Mouse (Mus musculus) forebrain, postnatal 0 days (tissue): Measurements from ENCODE around the gene Pip5k1b. TPM values are rescaled to one million over a fixed set of nuclear protein-coding genes. Genes with fewer than 3 reads are reported as not detected.
"Not testable (repeated sequence)": the region's sequence is repeated elsewhere in the genome, so short reads cannot be mapped to it uniquely, and the experiment has no call there.

Experiments used
- ATAC-seq: fragments of 200-750 bp; cut with Nextera tagmentation; 2 replicates; pipeline ENCODE4 v1.8.0; 2017; ENCODE audit warnings: mild to moderate bottlenecking, moderate library complexity
- DNase-seq: peaks from one replicate; pipeline ENCODE4 v3.0.0-alpha.2; 2015
- H3K27ac ChIP-seq: fragments of 300-500 bp; sonication (generic); 2 replicates; pipeline ENCODE4 v1.5.1; 2014; ENCODE audit warnings: low read depth, mild to moderate bottlenecking, antibody characterized with exemption, low read length, moderate library complexity, mixed read lengths
- H3K27me3 ChIP-seq: fragments of 300-500 bp; sonication (generic); 2 replicates; pipeline ENCODE4 v1.6.1; 2014; ENCODE audit warnings: mild to moderate bottlenecking, low read length, mixed read lengths; ENCODE audit not compliant: insufficient read depth
- H3K36me3 ChIP-seq: fragments of 300-500 bp; sonication (generic); 2 replicates; pipeline ENCODE4 v1.6.1; 2014; ENCODE audit warnings: mild to moderate bottlenecking, moderate library complexity; ENCODE audit not compliant: insufficient read depth
- H3K4me1 ChIP-seq: fragments of 300-500 bp; sonication (generic); 2 replicates; pipeline ENCODE4 v1.6.1; 2014; ENCODE audit warnings: antibody characterized with exemption; ENCODE audit not compliant: insufficient read depth
- H3K4me2 ChIP-seq: fragments of 300-500 bp; sonication (generic); 2 replicates; pipeline ENCODE4 v1.6.1; 2014; ENCODE audit warnings: low read depth, mild to moderate bottlenecking, moderate library complexity
- H3K4me3 ChIP-seq: fragments of 300-500 bp; sonication (generic); 2 replicates; pipeline ENCODE4 v1.5.1; 2014; ENCODE audit warnings: low read depth, low read length, mixed read lengths
- H3K9ac ChIP-seq: fragments of 300-500 bp; sonication (generic); 2 replicates; pipeline ENCODE4 v1.6.1; 2014; ENCODE audit warnings: mild to moderate bottlenecking
- H3K9me3 ChIP-seq: fragments of 300-500 bp; sonication (generic); 2 replicates; pipeline ENCODE4 v1.6.1; 2016; ENCODE audit warnings: low read length
- CTCF ChIP-seq: sonication (generic); IDR thresholded peaks from 2 replicates; pipeline ENCODE4 v1.5.1; 2016; ENCODE audit warnings: antibody characterized with exemption, control low read depth, low read depth
- WGBS: fragments of 180-500 bp; shearing (Covaris S2); extraction: QIAGEN DNeasy Blood & Tissue Kit; methylation state at CpG from one replicate; pipeline ENCODE4 v1.1.7; 2014; 5-methylcytosine and 5-hydroxymethylcytosine counted together
- polyA plus RNA-seq: library from polyadenylated mRNA; unstranded; fragments of >200 nt; fragmentation: Nextera tagmentation; extraction: Ambion mirVana; gene quantifications from 2 replicates; pipeline ENCODE4 v1.2.1, GENCODE M21; 2015
- total RNA-seq: library from RNA; depleted of rRNA; stranded (reverse); fragments of >200 nt; gene quantifications from 2 replicates; pipeline ENCODE4 v1.2.3, GENCODE M21; 2014

Pip5k1b gene
- total and polyA plus RNA-seq, 2 experiments from 2014 or later, result 1.8 to 2.7 TPM

DNA sequence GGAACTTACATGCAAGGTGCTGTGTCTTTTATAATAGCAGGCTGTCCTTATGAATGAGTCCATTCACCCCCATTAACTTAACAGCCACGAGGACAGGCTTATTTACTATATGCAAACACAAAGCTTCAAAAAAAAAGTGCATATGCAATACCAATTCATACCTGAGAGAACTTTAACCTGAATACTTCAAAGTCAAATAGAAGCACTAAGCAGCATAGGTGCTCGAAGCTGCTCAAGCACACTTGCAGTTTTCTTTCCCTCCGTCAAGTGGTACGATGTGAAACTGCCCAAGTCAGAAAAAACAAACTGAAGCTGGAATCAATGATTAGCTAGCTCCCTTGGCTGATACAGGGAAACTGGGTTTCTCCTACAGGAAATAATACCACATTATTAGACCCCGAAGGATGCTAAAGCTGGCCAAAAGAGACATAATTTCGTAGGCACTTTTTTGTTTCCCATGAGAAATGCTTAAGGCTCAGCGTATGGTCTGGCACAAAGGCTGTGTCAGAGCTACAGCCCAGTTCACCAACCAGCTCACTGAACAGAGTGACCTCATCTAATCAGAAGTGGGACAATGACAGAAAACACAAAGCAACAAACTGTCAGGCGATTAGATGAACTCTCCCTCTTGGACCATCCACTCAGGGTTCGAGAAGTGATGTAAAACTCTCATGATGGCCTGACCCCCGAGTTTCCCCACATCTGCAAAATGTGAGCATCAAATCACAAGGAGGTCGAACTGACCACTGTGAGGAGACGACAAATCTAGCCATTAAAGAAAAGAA is 2.2 kb downstream of the Pip5k1b start:
- Histone ChIP-seq H3K4me1 (peaks cover 4% of the 10 kb centered on the region; the same call in 1 of the 2 replicates), H3K9ac (no peak overlapping the region), H3K27me3 (peaks cover 11% of the 10 kb centered on the region), H3K4me3 (no peak overlapping the region), H3K27ac (no peak overlapping the region), H3K36me3 (no peaks in the 10 kb centered on the region), H3K4me2 (no peak overlapping the region), H3K9me3 (no peaks in the 10 kb centered on the region)
- no peak for ATAC-seq
- DNase-seq, result no peak
- no peak for TF ChIP-seq CTCF
- WGBS, result 42% methylated on average over 12 of the region's 12 CpGs

DNA sequence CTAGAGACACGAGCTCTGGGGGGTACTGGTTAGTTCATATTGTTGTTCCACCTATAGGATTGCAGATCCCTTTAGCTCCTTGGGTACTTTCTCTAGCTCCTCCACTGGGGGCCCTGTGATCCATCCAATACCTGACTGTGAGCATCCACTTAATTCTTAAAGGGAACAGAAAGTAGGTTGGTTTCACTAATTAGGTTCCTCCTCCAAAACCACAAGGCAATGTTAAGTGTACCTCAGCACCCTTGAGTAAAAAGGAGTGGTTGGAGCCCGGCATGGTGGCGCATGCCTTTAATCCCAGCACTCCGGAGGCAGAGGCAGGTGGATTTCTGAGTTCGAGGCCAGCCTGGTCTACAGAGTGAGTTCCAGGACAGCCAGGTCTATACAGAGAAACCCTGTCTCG is 3.0 kb downstream of the Pip5k1b start:
- 90% methylated on average over 6 of the region's 6 CpGs for WGBS
- not testable (repeated sequence) for H3K36me3 ChIP-seq, H3K9me3 ChIP-seq, H3K9ac ChIP-seq, H3K27ac ChIP-seq, H3K4me3 ChIP-seq, H3K4me2 ChIP-seq, ATAC-seq, H3K27me3 ChIP-seq, DNase-seq, H3K4me1 ChIP-seq

DNA sequence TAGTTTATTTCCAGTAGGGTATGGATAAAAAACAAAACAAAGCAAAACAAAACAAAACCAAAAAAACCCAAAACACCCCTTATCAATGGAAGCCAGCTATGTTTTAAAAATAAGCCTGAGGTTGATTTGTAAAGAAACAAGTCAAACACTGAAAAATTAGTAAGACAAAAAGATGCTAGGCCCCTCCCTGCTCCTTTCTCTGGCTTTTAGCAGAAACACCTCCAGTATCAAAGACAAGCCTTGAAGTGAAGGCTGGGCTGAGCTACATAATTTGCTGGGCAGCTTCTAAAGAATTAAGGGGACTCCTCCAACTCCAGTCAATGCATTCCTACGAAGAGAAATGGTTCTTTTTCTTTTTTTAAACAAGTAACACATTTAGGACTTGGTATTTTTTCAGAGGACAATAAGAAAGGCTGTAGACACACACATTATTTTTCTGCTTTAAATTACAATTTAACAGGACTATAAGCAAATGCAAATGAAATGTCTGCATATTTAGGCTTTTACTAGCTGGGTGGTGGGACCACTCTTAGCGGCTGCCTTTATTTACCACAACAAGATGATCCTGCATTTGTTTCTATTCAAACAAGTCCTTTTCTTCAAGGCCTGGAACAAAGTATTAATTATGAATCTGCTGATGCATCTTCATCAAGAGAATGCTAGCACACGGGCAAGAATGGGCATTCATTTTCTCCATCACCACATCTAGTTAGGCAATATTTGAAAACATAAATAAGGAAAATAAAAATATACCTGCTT is 4.3 kb downstream of the Pip5k1b start:
- TF ChIP-seq CTCF, result no peak
- WGBS, result 44% methylated on average over 3 of the region's 3 CpGs
- H3K4me1 ChIP-seq, result peaks cover under 1% of the 10 kb centered on the region; the same call in 1 of the 2 replicates
- no peak overlapping the region for H3K4me3 ChIP-seq
- H3K27ac ChIP-seq, result no peak overlapping the region
- H3K27me3 ChIP-seq, result no peaks in the 10 kb centered on the region; the same call in 1 of the 2 replicates
- H3K9ac ChIP-seq, result no peak overlapping the region
- no peaks in the 10 kb centered on the region for H3K36me3 ChIP-seq
- ATAC-seq, result no peak
- no peak overlapping the region for H3K4me2 ChIP-seq
- DNase-seq, result no peak
- H3K9me3 ChIP-seq, result no peaks in the 10 kb centered on the region

DNA sequence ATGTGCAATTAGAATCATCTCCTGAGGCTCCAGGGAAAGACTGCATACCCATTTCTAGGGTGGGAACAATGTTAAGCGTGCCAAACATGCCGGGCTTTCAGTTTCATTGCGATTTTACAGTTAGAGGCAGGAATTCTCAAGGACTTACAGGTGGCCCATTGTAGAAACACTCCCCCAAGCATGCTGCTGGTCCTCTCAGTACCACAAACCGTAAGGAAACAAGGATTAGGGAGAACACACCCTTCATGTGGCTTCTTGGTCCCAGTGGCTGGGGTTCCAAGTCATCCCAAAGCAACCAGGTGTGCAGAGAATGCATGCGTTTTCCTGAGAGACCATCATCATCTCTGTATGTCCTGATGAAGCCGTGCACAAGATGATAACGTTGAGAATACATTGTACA is 4.9 kb downstream of the Pip5k1b start:
- no peak overlapping the region for H3K4me3 ChIP-seq
- H3K9me3 ChIP-seq, result no peaks in the 10 kb centered on the region
- H3K36me3 ChIP-seq, result no peaks in the 10 kb centered on the region
- WGBS, result 73% methylated on average over 7 of the region's 7 CpGs
- DNase-seq, result no peak
- ATAC-seq, result no peak
- no peak overlapping the region for H3K9ac ChIP-seq
- no peaks in the 10 kb centered on the region for H3K4me1 ChIP-seq
- no peaks in the 10 kb centered on the region; the same call in 1 of the 2 replicates for H3K27me3 ChIP-seq
- TF ChIP-seq CTCF, result no peak
- H3K4me2 ChIP-seq, result no peak overlapping the region
- no peak overlapping the region for H3K27ac ChIP-seq

DNA sequence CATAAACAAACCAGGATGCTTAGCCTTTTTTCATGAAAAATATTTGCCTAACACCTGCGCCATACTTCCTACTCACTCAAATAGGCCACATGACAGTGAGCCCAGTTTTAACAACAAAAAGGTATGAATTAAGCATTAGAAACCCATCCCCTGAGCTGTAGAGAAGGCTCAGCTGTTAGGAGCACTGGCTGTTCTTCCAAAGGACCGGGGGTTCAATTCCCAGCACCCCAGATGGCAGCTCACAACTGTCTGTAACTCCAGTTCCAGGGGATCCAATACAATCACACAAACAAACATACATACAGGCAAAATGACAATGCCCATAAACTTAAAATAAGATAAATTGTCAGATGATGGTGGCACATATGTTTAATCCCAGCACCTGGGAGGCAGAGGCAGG is 5.7 kb downstream of the Pip5k1b start:
- Histone ChIP-seq H3K27ac (no peak overlapping the region), H3K9me3 (no peaks in the 10 kb centered on the region), H3K4me1 (no peaks in the 10 kb centered on the region), H3K27me3 (no peaks in the 10 kb centered on the region; the same call in 1 of the 2 replicates), H3K4me2 (no peak overlapping the region), H3K9ac (no peak overlapping the region), H3K4me3 (no peak overlapping the region), H3K36me3 (no peaks in the 10 kb centered on the region)
- TF ChIP-seq CTCF, result no peak
- ATAC-seq (no peak), DNase-seq (no peak)
- WGBS, result 96% methylated on average over 2 of the region's 2 CpGs

DNA sequence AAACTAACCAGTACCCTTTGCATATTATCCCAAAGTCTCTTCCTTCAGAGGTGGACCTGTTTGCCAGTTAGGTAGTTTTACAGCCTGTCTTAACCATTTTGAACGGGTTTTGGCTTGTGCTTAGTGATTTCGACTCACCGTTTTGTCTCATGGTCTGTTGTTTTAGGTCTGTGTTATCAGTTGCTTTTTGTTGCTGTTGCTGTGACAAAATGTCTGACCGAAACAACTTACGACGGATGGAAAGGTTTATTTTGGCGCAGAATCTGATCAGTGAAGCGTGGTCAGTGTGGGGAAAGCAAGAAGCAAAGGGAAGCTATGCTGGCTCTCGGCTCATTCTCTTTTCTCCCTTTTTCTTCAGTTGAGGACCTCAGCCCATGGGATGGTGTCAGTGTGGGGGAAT is 7.3 kb downstream of the Pip5k1b start:
- no peak for TF ChIP-seq CTCF

DNA sequence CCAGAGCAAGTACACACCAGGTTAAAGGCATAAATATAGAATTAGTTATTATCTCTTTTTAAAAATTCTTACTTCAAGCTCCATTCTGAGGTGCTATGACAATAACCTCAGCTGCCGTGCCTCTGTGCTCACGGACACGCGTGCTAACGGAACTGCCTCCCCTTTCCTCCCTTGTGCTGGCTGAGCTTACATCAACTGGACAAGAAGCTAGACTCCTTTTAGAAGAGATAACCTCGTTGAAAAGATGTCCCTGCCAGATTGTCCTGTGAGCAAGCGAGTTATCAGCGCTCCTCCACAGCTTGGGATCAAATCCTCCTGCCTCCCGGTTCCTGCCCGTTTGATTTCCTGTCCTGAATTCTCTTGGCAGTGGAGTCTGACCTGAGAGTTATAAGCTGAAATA is 9.5 kb downstream of the Pip5k1b start:
- Histone ChIP-seq H3K4me2 (no peak overlapping the region), H3K36me3 (no peaks in the 10 kb centered on the region), H3K27ac (no peak overlapping the region), H3K4me1 (no peaks in the 10 kb centered on the region), H3K27me3 (no peaks in the 10 kb centered on the region), H3K9ac (no peak overlapping the region), H3K4me3 (no peak overlapping the region), H3K9me3 (no peaks in the 10 kb centered on the region)
- DNase-seq (no peak), ATAC-seq (no peak)
- 89% methylated on average over 10 of the region's 10 CpGs for WGBS
- no peak for TF ChIP-seq CTCF

More for the DNA sequence above, 7.3 kb downstream of the Pip5k1b start:
- H3K36me3 ChIP-seq, result no peaks in the 10 kb centered on the region
- H3K4me1 ChIP-seq, result no peaks in the 10 kb centered on the region
- WGBS, result 95% methylated on average over 9 of the region's 9 CpGs
- ATAC-seq, result no peak
- no peak overlapping the region for H3K9ac ChIP-seq
- H3K4me3 ChIP-seq, result no peak overlapping the region
- H3K27me3 ChIP-seq, result no peaks in the 10 kb centered on the region
- no peak overlapping the region for H3K27ac ChIP-seq
- H3K9me3 ChIP-seq, result no peaks in the 10 kb centered on the region
- H3K4me2 ChIP-seq, result no peak overlapping the region
- DNase-seq, result no peak
